Mouse (Mus musculus): ENCODE data around the gene Tspan3. TPM values are rescaled to one million over a fixed set of nuclear protein-coding genes. Genes with fewer than 3 reads are reported as not detected.

Gene Tspan3
- polyA plus RNA-seq (2015; fragmentation: Nextera tagmentation; extraction: Ambion mirVana) = 553 and 582 TPM in 2 replicates

DNA sequence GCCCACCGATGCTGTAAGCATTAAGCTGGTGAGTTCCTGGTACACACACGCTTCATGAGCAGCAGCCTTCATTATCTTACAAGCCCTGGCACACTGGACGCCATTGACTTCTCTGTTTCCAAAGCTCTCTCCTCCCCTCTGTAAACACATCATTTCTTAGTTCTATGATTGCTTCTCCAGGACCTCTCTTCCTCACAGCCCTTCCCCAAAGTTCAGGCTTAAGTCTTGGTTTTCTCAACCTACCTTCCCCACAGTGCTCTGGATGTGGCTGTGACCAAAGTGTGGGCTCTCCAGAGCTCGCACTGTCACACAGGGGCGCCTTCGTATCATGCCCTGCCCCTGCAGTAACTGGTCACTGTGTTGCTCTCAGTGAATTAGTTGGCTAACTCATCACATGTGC is at the start of gene Tspan3:
Tspan3 (minus strand) TSS at position 101 of the 400 bp plus-strand sequence.
- H3K4me3 ChIP-seq (replicated peaks; ENCODE audit: low read length) = no peak within 1 kb of the TSS
- no peaks in the 10 kb centered on the region for H3K27me3 ChIP-seq (replicated peaks; ENCODE audit: control insufficient read depth, insufficient read depth, low read length)
- no peaks in the 10 kb centered on the region for H3K9me3 ChIP-seq (ENCODE audit: control insufficient read depth, low read length)
- no peak within 1 kb of the TSS for H3K4me2 ChIP-seq (ENCODE audit: low read length)
- no peaks in the 10 kb centered on the region for H3K36me3 ChIP-seq (ENCODE audit: control insufficient read depth, insufficient read depth)
- no peak for ATAC-seq
- no peak within 1 kb of the TSS for H3K9ac ChIP-seq (replicated peaks; ENCODE audit: low read depth, low read length)
- H3K27ac ChIP-seq (ENCODE audit: low read length) = no peak within 1 kb of the TSS
- H3K4me1 ChIP-seq (replicated peaks; ENCODE audit: control insufficient read depth, insufficient read depth, low read length) = peaks cover 17% of the 10 kb centered on the region
- WGBS = 95% methylated on average over 6 of the region's 6 CpGs

DNA sequence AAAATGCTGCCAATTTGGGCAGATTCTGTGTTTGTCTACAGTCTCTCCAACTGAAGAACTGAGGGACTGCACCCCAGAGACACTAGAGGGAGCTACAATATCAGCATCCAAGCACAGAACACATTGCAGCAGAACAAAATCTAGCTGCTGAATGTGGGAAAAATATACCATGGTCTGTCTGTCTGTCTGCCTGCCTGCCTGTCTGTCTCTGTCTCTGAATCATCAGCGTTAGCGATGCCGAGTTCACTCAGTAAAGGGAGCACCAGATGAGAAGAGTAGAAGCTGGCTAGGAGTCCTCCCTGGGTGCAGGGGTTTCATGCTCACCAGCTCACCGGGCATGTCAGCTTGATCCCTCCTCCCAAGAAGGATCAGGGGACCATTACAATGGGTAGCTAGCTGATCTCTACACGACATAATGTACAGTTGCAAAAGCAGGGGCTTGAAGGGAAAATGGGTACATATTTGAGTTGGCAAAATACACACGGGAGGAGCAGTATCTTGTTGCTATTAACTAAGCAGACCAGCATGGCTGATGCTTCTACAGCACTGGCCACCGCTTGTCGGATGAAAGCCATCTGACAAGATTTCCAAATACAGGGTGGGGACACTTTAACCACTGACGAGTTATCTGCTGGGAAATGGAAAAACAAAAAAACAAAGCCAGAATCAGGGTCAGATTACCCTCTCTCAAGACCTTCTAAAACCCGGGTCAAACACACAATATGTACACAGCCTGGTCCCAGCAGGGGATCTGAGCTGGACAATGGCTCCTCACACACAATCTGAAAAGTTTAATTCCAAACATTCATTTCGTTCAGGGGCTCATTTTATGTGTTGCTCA is 48.4 kb upstream of the Tspan3 start:
- 6% methylated on average over 11 of the region's 11 CpGs for WGBS
- Histone ChIP-seq H3K9me3 (ENCODE audit: control insufficient read depth, low read length) (no peaks in the 10 kb centered on the region), H3K4me3 (replicated peaks; ENCODE audit: low read length) (peak overlapping the region; percentile 22), H3K9ac (replicated peaks; ENCODE audit: low read depth, low read length) (peak overlapping the region; percentile 41; the same call in 1 of the 2 replicates), H3K36me3 (ENCODE audit: control insufficient read depth, insufficient read depth) (no peaks in the 10 kb centered on the region), H3K4me2 (ENCODE audit: low read length) (peak overlapping the region; percentile 45), H3K27ac (ENCODE audit: low read length) (no peak overlapping the region), H3K27me3 (replicated peaks; ENCODE audit: control insufficient read depth, insufficient read depth, low read length) (no peaks in the 10 kb centered on the region), H3K4me1 (replicated peaks; ENCODE audit: control insufficient read depth, insufficient read depth, low read length) (0 out of 2 replicates have a peak, but pooled peaks cover 3% of the 10 kb centered on the region)
- ATAC-seq = peak; percentile 83

DNA sequence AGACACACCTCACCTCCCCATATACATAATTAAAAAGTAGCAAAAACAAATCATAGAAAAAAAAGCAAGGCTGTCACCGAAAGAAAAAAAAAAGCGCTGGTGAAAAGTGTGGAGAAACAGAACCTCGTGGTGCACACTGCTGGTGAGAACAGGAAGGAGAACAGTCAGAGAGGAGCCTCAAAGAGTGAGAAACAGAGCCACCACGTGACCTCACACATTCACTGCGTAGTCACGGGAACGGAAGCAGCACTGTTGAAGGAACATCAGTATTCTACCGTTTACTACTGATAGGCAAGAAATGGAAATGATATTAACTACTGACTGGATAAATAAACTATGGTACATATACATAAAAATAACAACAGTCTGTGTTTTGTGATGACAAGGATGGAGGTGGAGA is 43.5 kb upstream of the Tspan3 start:
- 82% methylated on average over 8 of the region's 8 CpGs for WGBS

DNA sequence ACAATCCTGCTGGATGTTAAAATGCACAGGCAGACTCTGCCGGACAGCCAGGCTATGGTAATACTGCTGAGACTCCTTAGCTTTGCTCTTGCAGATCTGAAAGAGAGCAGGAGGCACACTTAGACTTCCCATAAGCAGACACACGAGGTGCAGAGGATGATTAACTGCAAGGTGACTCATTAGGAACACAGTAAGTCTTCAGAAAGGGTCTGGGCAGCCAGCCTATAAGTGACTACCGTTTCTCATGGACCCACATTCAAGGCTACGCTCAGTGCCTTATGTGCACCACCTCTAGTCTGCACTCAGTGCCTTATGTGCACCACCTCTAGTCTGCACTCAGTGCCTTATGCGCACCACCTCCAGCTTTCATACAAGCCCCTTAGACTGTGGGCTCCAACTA is 42.2 kb upstream of the Tspan3 start:
- no peak overlapping the region for H3K4me2 ChIP-seq (ENCODE audit: low read length)
- H3K36me3 ChIP-seq (ENCODE audit: control insufficient read depth, insufficient read depth) = no peaks in the 10 kb centered on the region
- no peak overlapping the region for H3K4me3 ChIP-seq (replicated peaks; ENCODE audit: low read length)
- no peaks in the 10 kb centered on the region for H3K27me3 ChIP-seq (replicated peaks; ENCODE audit: control insufficient read depth, insufficient read depth, low read length)
- H3K9ac ChIP-seq (replicated peaks; ENCODE audit: low read depth, low read length) = no peak overlapping the region
- no peaks in the 10 kb centered on the region for H3K9me3 ChIP-seq (ENCODE audit: control insufficient read depth, low read length)
- 78% methylated on average over 5 of the region's 5 CpGs for WGBS
- no peak for ATAC-seq
- no peak overlapping the region for H3K27ac ChIP-seq (ENCODE audit: low read length)
- no peaks in the 10 kb centered on the region for H3K4me1 ChIP-seq (replicated peaks; ENCODE audit: control insufficient read depth, insufficient read depth, low read length)

More for the DNA sequence above, 43.5 kb upstream of the Tspan3 start:
- H3K9me3 ChIP-seq (ENCODE audit: control insufficient read depth, low read length) = no peaks in the 10 kb centered on the region
- no peak overlapping the region for H3K9ac ChIP-seq (replicated peaks; ENCODE audit: low read depth, low read length)
- no peak overlapping the region for H3K27ac ChIP-seq (ENCODE audit: low read length)
- ATAC-seq = no peak
- H3K4me1 ChIP-seq (replicated peaks; ENCODE audit: control insufficient read depth, insufficient read depth, low read length) = 0 out of 2 replicates have a peak, but pooled peaks cover 3% of the 10 kb centered on the region
- H3K27me3 ChIP-seq (replicated peaks; ENCODE audit: control insufficient read depth, insufficient read depth, low read length) = no peaks in the 10 kb centered on the region
- H3K36me3 ChIP-seq (ENCODE audit: control insufficient read depth, insufficient read depth) = no peaks in the 10 kb centered on the region
- H3K4me2 ChIP-seq (ENCODE audit: low read length) = no peak overlapping the region
- H3K4me3 ChIP-seq (replicated peaks; ENCODE audit: low read length) = no peak overlapping the region

DNA sequence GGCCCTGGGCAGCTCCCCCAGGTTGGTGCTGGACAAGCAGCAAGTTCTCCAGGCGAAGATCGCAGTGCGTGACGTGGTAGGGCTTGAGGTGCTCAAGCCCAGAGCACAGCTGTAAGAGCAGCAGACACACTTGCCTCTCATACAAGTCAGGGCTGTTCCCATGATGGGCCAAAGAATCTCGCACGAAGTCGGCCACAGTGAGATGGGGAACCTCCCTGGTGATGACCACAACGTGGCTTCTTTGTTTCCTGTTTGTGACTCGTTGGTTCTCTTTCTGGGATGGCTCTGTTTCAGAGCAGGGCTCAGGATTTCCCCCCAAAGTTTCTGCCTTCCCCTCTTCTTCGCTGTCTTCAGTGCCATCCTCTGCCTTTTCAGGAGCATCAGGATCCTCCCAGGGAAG is 41.8 kb upstream of the Tspan3 start:
- WGBS = 94% methylated on average over 10 of the region's 10 CpGs
- Histone ChIP-seq H3K27ac (ENCODE audit: low read length) (no peak overlapping the region), H3K36me3 (ENCODE audit: control insufficient read depth, insufficient read depth) (no peaks in the 10 kb centered on the region), H3K9me3 (ENCODE audit: control insufficient read depth, low read length) (no peaks in the 10 kb centered on the region), H3K4me1 (replicated peaks; ENCODE audit: control insufficient read depth, insufficient read depth, low read length) (no peaks in the 10 kb centered on the region), H3K4me2 (ENCODE audit: low read length) (no peak overlapping the region), H3K4me3 (replicated peaks; ENCODE audit: low read length) (no peak overlapping the region), H3K27me3 (replicated peaks; ENCODE audit: control insufficient read depth, insufficient read depth, low read length) (no peaks in the 10 kb centered on the region), H3K9ac (replicated peaks; ENCODE audit: low read depth, low read length) (no peak overlapping the region)
- ATAC-seq = no peak

DNA sequence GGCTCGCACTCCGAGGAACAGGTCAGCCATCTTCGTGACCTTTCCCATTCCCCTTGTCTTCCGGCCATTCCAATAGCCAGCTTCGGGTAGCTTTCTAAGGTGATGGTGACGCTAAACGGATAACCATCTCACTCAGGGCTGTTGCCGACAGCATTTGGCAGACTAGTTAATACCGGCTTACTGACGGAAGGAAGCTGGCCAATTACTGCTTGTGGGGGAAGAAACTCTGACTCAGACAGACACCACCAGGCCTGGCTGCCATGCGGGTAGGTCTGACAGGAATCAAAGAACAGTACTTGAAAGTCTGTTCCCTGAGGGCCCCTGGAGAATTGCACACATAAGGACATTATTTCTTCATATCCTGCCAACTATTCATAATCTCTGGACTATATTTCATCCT is 40.1 kb upstream of the Tspan3 start:
- 87% methylated on average over 11 of the region's 11 CpGs for WGBS
- no peak for ATAC-seq

GRCm38 (mm10) chr9:56204316-56204715 is 39.0 kb upstream of the Tspan3 start:
- Histone ChIP-seq H3K27ac (ENCODE audit: low read length) (no peak overlapping the region), H3K27me3 (replicated peaks; ENCODE audit: control insufficient read depth, insufficient read depth, low read length) (no peaks in the 10 kb centered on the region), H3K4me1 (replicated peaks; ENCODE audit: control insufficient read depth, insufficient read depth, low read length) (0 out of 2 replicates have a peak, but pooled peaks cover 2% of the 10 kb centered on the region), H3K4me2 (ENCODE audit: low read length) (no peak overlapping the region), H3K9me3 (ENCODE audit: control insufficient read depth, low read length) (no peaks in the 10 kb centered on the region), H3K36me3 (ENCODE audit: control insufficient read depth, insufficient read depth) (no peaks in the 10 kb centered on the region), H3K9ac (replicated peaks; ENCODE audit: low read depth, low read length) (no peak overlapping the region), H3K4me3 (replicated peaks; ENCODE audit: low read length) (no peak overlapping the region)
- ATAC-seq = no peak
- 92% methylated on average over 4 of the region's 4 CpGs for WGBS

More for the DNA sequence above, 40.1 kb upstream of the Tspan3 start:
- no peak overlapping the region for H3K9ac ChIP-seq (replicated peaks; ENCODE audit: low read depth, low read length)
- H3K4me1 ChIP-seq (replicated peaks; ENCODE audit: control insufficient read depth, insufficient read depth, low read length) = no peaks in the 10 kb centered on the region
- no peaks in the 10 kb centered on the region for H3K36me3 ChIP-seq (ENCODE audit: control insufficient read depth, insufficient read depth)
- H3K27ac ChIP-seq (ENCODE audit: low read length) = no peak overlapping the region
- H3K4me2 ChIP-seq (ENCODE audit: low read length) = no peak overlapping the region
- no peaks in the 10 kb centered on the region for H3K9me3 ChIP-seq (ENCODE audit: control insufficient read depth, low read length)
- no peak overlapping the region for H3K4me3 ChIP-seq (replicated peaks; ENCODE audit: low read length)
- no peaks in the 10 kb centered on the region for H3K27me3 ChIP-seq (replicated peaks; ENCODE audit: control insufficient read depth, insufficient read depth, low read length)

DNA sequence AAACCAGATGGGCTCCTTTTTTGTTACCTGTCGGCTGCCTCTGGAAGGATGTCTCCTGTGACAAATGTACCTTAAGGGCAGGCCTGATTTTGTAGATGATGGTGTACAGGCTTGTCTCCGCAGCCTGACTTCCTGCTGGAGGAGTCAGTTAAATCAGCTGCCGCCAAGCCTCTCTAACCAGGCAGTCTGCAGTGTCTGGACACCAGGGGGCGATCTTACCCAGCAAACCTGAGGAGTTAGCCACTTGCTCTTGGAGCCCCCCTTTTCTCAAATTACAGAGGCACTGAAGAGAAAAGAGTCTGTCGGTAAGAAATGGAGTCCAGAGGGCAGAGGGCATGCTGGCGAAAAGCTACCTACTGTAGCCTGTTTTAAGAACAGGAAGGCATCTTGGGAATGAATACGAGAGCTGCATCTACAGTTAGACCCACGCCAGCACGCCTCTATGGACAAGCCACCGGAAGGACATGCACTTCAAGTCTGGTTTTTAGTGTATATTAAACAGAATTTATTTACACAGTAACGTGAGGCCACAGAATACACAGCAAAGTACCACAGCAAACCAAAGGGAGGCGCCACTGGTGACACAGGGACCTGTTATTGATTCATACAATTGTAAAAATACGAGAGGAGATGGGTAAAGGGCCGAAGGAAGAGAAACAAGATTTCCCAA is 35.5 kb upstream of the Tspan3 start:
- Histone ChIP-seq H3K4me1 (replicated peaks; ENCODE audit: control insufficient read depth, insufficient read depth, low read length) (0 out of 2 replicates have a peak, but pooled peaks cover 2% of the 10 kb centered on the region), H3K27ac (ENCODE audit: low read length) (no peak overlapping the region), H3K4me3 (replicated peaks; ENCODE audit: low read length) (no peak overlapping the region), H3K9me3 (ENCODE audit: control insufficient read depth, low read length) (no peaks in the 10 kb centered on the region), H3K36me3 (ENCODE audit: control insufficient read depth, insufficient read depth) (no peaks in the 10 kb centered on the region), H3K9ac (replicated peaks; ENCODE audit: low read depth, low read length) (no peak overlapping the region), H3K27me3 (replicated peaks; ENCODE audit: control insufficient read depth, insufficient read depth, low read length) (no peaks in the 10 kb centered on the region), H3K4me2 (ENCODE audit: low read length) (no peak overlapping the region)
- peak; percentile 74 for ATAC-seq
- WGBS = 44% methylated on average over 14 of the region's 14 CpGs

DNA sequence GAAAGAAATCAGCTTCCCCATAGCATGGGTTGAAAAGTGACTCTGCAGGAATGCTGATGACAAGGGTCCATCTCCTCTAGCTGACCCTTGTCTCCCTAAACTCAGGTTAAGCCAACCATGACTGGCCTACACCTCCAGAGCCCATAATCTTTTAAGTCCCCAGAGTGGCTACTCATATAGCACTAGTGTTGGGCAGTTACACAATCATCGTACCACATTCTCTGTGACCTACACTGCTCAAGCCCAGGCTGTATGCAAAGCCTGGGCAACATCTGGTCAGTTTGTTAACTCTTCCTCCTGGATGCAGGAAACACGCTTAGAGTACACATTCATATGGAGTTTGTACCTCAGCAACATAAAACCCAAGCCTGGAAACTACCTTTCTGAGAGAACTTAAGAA is 34.9 kb upstream of the Tspan3 start:
- Histone ChIP-seq H3K27me3 (replicated peaks; ENCODE audit: control insufficient read depth, insufficient read depth, low read length) (no peaks in the 10 kb centered on the region), H3K4me2 (ENCODE audit: low read length) (no peak overlapping the region), H3K4me3 (replicated peaks; ENCODE audit: low read length) (no peak overlapping the region), H3K4me1 (replicated peaks; ENCODE audit: control insufficient read depth, insufficient read depth, low read length) (peaks cover 3% of the 10 kb centered on the region; the same call in 1 of the 2 replicates), H3K9me3 (ENCODE audit: control insufficient read depth, low read length) (no peaks in the 10 kb centered on the region), H3K9ac (replicated peaks; ENCODE audit: low read depth, low read length) (no peak overlapping the region), H3K27ac (ENCODE audit: low read length) (no peak overlapping the region), H3K36me3 (ENCODE audit: control insufficient read depth, insufficient read depth) (no peaks in the 10 kb centered on the region)
- no peak for ATAC-seq
- WGBS = 70% methylated on average over 2 of the region's 2 CpGs
